In the genomic region with DNA sequence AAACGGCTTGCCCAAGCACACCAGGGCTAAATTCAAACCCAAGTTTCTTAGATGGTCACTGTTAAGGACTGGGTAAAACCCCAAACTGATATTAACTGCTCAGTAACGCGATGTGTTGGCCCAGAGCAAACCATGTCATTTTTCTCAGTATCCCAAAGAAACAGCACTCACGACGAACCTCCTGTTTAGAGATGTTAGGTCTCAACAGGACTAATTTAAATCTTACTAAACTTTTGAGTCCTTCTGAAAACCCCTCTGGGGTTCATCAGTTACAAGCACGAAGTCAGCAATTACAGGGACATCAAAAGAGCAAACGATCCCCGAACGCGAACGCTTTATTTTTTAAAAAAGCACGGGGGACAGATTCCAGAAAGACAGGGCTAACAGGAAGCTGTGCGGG, we compare ENCODE assay signal across 8 mouse cellular contexts. TPM values are rescaled to one million over a fixed set of nuclear protein-coding genes. Genes with fewer than 3 reads are reported as not detected.
A peak's percentile ranks its signal among the peaks of the same experiment; 100 is the strongest.
DNase-seq lines count a peak whose midpoint lies in the region; ATAC-seq lines count a peak whose summit lies in the region.

No protein-coding gene starts in this region.

- H3K4me1 ChIP-seq in heart, embryonic 15.5 days (replicated peaks) = peaks cover 22% of the 10 kb centered on the region

- peak overlapping the region; percentile 67 for H3K4me2 ChIP-seq in heart, embryonic 15.5 days

- H3K4me3 ChIP-seq in heart, embryonic 15.5 days = peak overlapping the region; percentile 89

- WGBS in heart, embryonic 15.5 days = 2% methylated on average over 13 of the region's 13 CpGs

- no peaks in the 10 kb centered on the region for H3K9me3 ChIP-seq in heart, embryonic 15.5 days (replicated peaks)

- H3K36me3 ChIP-seq in heart, embryonic 15.5 days = peaks cover 9% of the 10 kb centered on the region; the same call in 1 of the 2 replicates

- H3K27me3 ChIP-seq in heart, embryonic 15.5 days = no peaks in the 10 kb centered on the region

- intact Hi-C loops in gastrocnemius, postnatal 36 days (cut with DNase I) = loop anchor here (5.0 to 10.0 kb wide), 2 partner anchors 47 to 154 kb away; no protein-coding TSS in a partner anchor

- ATAC-seq in heart, embryonic 15.5 days (replicated peaks; ENCODE audit: insufficient number of reproducible peaks, insufficient read depth, low FRiP score, low read depth) = no peak

- H3K27ac ChIP-seq in heart, embryonic 15.5 days = peak overlapping the region; percentile 97

- no peak for DNase-seq in heart, adult 18-20 months
- DNase-seq in MEL-GATA-1-ER (ENCODE audit: extremely low read depth, low read depth) = peak; percentile 56
- DNase-seq in forelimb bud, embryonic 11.5 days (ENCODE audit: low read depth, low spot score) = peak; percentile 32
- DNase-seq in mesoderm, embryonic 11.5 days (ENCODE audit: low read depth, low spot score) = peak; percentile 12
- no peak for DNase-seq in Muller cell, postnatal 12 days (ENCODE audit: inconsistent ontology term)
- DNase-seq in cerebellum, postnatal 10 days = no peak
- no peak for DNase-seq in gastrocnemius, postnatal 36 days

- H3K9ac ChIP-seq in heart, embryonic 15.5 days = peak overlapping the region; percentile 94

RNA-seq across cellular contexts. Expression of gene Spata1, which starts 0.6 kb away (rescaled TPM):
- polyA plus RNA-seq in heart, embryonic 15.5 days (2015; fragmentation: Nextera tagmentation; extraction: Ambion mirVana) = 4.2 and 5.8 TPM in 2 replicates
- 1 to 10 TPM; 1.1 to 2.5 TPM for total RNA-seq in heart, adult 18-20 months (2021)
- total RNA-seq in gastrocnemius, postnatal 36 days (2021) = 1 to 10 TPM; 3.4 to 4.9 TPM

RNA-seq across cellular contexts. Expression of gene Gng5, which starts 0.6 kb away (rescaled TPM):
- 976 and 1,307 TPM in 2 replicates for polyA plus RNA-seq in heart, embryonic 15.5 days (2015; fragmentation: Nextera tagmentation; extraction: Ambion mirVana)
- total RNA-seq in heart, adult 18-20 months (2021) = 100 to 1,000 TPM; 205 to 275 TPM
- total RNA-seq in gastrocnemius, postnatal 36 days (2021) = 100 to 1,000 TPM; 372 to 423 TPM

RNA-seq across cellular contexts. Expression of gene Rpf1, which starts 22.2 kb away (rescaled TPM):
- 33.6 and 35.5 TPM in 2 replicates for polyA plus RNA-seq in heart, embryonic 15.5 days (2015; fragmentation: Nextera tagmentation; extraction: Ambion mirVana)
- 10 to 100 TPM; 13.2 to 14.8 TPM for total RNA-seq in heart, adult 18-20 months (2021)
- total RNA-seq in gastrocnemius, postnatal 36 days (2021) = 10 to 100 TPM in 1 of 2 experiments, 1 to 10 TPM in 1; 8.4 to 11.8 TPM

RNA-seq across cellular contexts. Expression of gene Ctbs, which starts 49.4 kb away (rescaled TPM):
- 7.5 and 8.6 TPM in 2 replicates for polyA plus RNA-seq in heart, embryonic 15.5 days (2015; fragmentation: Nextera tagmentation; extraction: Ambion mirVana)
- 1 to 10 TPM; 2.6 to 3.4 TPM for total RNA-seq in heart, adult 18-20 months (2021)
- 1 to 10 TPM; 4.0 to 5.7 TPM for total RNA-seq in gastrocnemius, postnatal 36 days (2021)

Comparison
In these comparisons a context has a peak if more than half of its experiments do, and no peak if none do; other contexts are left out.
1. DNase-seq: peak in MEL-GATA-1-ER (single experiment), forelimb bud, embryonic 11.5 days (single experiment) and mesoderm, embryonic 11.5 days (single experiment); none in heart, adult 18-20 months (0 of 2), Muller cell, postnatal 12 days (single experiment), cerebellum, postnatal 10 days (0 of 2) and gastrocnemius, postnatal 36 days (0 of 2).